Mouse (Mus musculus) neutrophil, adult 5-6 weeks (primary cell): ENCODE data around the gene Zfp78. TPM values are rescaled to one million over a fixed set of nuclear protein-coding genes. Genes with fewer than 3 reads are reported as not detected.
A peak's percentile ranks its signal among the peaks of the same experiment; 100 is the strongest.

Source experiments
- ATAC-seq: fragments of 151-379, 151-347 bp; 2 replicates; pipeline ENCODE4 v1.8.0; 2017; ENCODE audit warnings: mild to moderate bottlenecking, moderate TSS enrichment; ENCODE audit not compliant: insufficient number of reproducible peaks, poor library complexity, low FRiP score, severe bottlenecking; ENCODE audit errors: extremely low read depth
- total RNA-seq: library from RNA; stranded (forward); fragments of 200-1000 nt; gene quantifications from 2 replicates; pipeline ENCODE4 v1.2.3, GENCODE M21; 2017

Gene Zfp78
- total RNA-seq, 1 experiment from 2014 or later, result 3.1 TPM

GRCm38 (mm10) chr7:6383044-6383455 is 20.0 kb downstream of the Zfp78 start, which contains the start of gene Zfp28:
Gene Zfp28, plus strand, starts transcription at chr7:6383295.
- peak; percentile 91 for ATAC-seq

GRCm38 (mm10) chr7:6384011-6384410 is 20.9 kb downstream of the Zfp78 start:
- ATAC-seq, result no peak

GRCm38 (mm10) chr7:6386995-6387394 is 23.9 kb downstream of the Zfp78 start:
- no peak for ATAC-seq

GRCm38 (mm10) chr7:6388971-6389370 is 25.9 kb downstream of the Zfp78 start:
- ATAC-seq, result no peak

GRCm38 (mm10) chr7:6389449-6389848 is 26.4 kb downstream of the Zfp78 start:
- no peak for ATAC-seq

- ATAC-seq, result peak; percentile 81; the same call in 1 of the 2 replicates
Measured at GRCm38 (mm10) chr7:6397996-6398975, 35.2 kb downstream of the Zfp78 start, which contains the start of gene Smim17. Gene Smim17, plus strand, starts transcription at chr7:6398715.

GRCm38 (mm10) chr7:6410043-6410442 is 47.0 kb downstream of the Zfp78 start, which contains the start of gene Gm20715:
Gene Gm20715, plus strand, starts transcription at chr7:6410277.
- peak; percentile 71; the same call in 1 of the 2 replicates for ATAC-seq

- no peak for ATAC-seq
Measured at GRCm38 (mm10) chr7:6414626-6415441, 51.8 kb downstream of the Zfp78 start.

- ATAC-seq, result no peak
Measured at GRCm38 (mm10) chr7:6415442-6415787, 52.3 kb downstream of the Zfp78 start.

- no peak for ATAC-seq
Measured at GRCm38 (mm10) chr7:6419894-6420293, 56.8 kb downstream of the Zfp78 start.

- no peak for ATAC-seq
Measured at GRCm38 (mm10) chr7:6429381-6429780, 66.3 kb downstream of the Zfp78 start.

- peak; percentile 48; the same call in 1 of the 2 replicates for ATAC-seq
Measured at GRCm38 (mm10) chr7:6430342-6430741, 67.3 kb downstream of the Zfp78 start.

Other genes starting within 250 kb of the Zfp78 start
- 29.7 and 29.9 TPM in 2 replicates for gene Zfp787, start 207.3 kb upstream of the Zfp78 start, total RNA-seq
- 22.6 and 32.4 TPM in 2 replicates for gene Zfp444, start 191.1 kb upstream of the Zfp78 start, total RNA-seq
- not detected in 2 replicates for gene Galp, start 166.2 kb upstream of the Zfp78 start, total RNA-seq
- gene Zscan5b, start 141.0 kb upstream of the Zfp78 start, total RNA-seq, result not detected in 2 replicates
- gene Epp13, start 110.6 kb upstream of the Zfp78 start, total RNA-seq, result not detected in 2 replicates
- gene Zfp667, start 76.7 kb upstream of the Zfp78 start, total RNA-seq, result 5.5 and 5.8 TPM in 2 replicates
- 0.86 and 1.7 TPM in 2 replicates for gene Zfp583, start 32.0 kb upstream of the Zfp78 start, total RNA-seq
- gene Gm3854, start 19.5 kb upstream of the Zfp78 start, total RNA-seq, result 0.47 and 0.74 TPM in 2 replicates
- 3.1 and 6.5 TPM in 2 replicates for gene Zfp28, start 20.0 kb downstream of the Zfp78 start, total RNA-seq
- not detected in 2 replicates for gene Smim17, start 35.4 kb downstream of the Zfp78 start, total RNA-seq
- gene Gm20715, start 47.0 kb downstream of the Zfp78 start, total RNA-seq, result not detected in 2 replicates
- not detected in 2 replicates for gene Olfr1344, start 75.4 kb downstream of the Zfp78 start, total RNA-seq
- not detected in 2 replicates for gene Olfr1336, start 92.9 kb downstream of the Zfp78 start, total RNA-seq
- gene Olfr1346, start 103.8 kb downstream of the Zfp78 start, total RNA-seq, result not detected in 2 replicates
- not detected in 2 replicates for gene Olfr5, start 123.7 kb downstream of the Zfp78 start, total RNA-seq
- not detected in 2 replicates for gene Olfr1347, start 136.5 kb downstream of the Zfp78 start, total RNA-seq
- not detected in 2 replicates for gene Olfr1348, start 145.5 kb downstream of the Zfp78 start, total RNA-seq
- not detected in 2 replicates for gene Olfr1349, start 159.7 kb downstream of the Zfp78 start, total RNA-seq
- not detected in 2 replicates for gene Olfr1350, start 201.6 kb downstream of the Zfp78 start, total RNA-seq